Mouse (Mus musculus) kidney, adult 8-10 months (tissue): ENCODE data around the gene Tipin.
"Not testable (repeated sequence)": the region's sequence is repeated elsewhere in the genome, so short reads cannot be mapped to it uniquely, and the experiment has no call there.

Source experiments
- DNase-seq, 2 experiments: peaks; one replicate each; pipeline ENCODE4 v3.0.0; 2022

Gene Tipin

GRCm38 (mm10) chr9:64272611-64273010 is 8.8 kb upstream of the Tipin start:
- DNase-seq, result peak; percentile 24 to 72

GRCm38 (mm10) chr9:64273757-64274156 is 7.6 kb upstream of the Tipin start:
- no peak for DNase-seq

GRCm38 (mm10) chr9:64274291-64274690 is 7.1 kb upstream of the Tipin start:
- no peak for DNase-seq

- DNase-seq, result peak in 1 of 2 experiments; percentile 35
Observed at GRCm38 (mm10) chr9:64274919-64275318, 6.5 kb upstream of the Tipin start.

GRCm38 (mm10) chr9:64277706-64278105 is 3.7 kb upstream of the Tipin start:
- DNase-seq, result peak; percentile 37 to 79

GRCm38 (mm10) chr9:64278665-64279310 is 2.6 kb upstream of the Tipin start:
- no peak for DNase-seq

GRCm38 (mm10) chr9:64281781-64282178 is 399 bp downstream of the Tipin start:
- DNase-seq, result no peak

GRCm38 (mm10) chr9:64282404-64282987 is 1.1 kb downstream of the Tipin start:
- no peak for DNase-seq

- not testable (repeated sequence) for DNase-seq
Observed at GRCm38 (mm10) chr9:64303086-64303485, 21.7 kb downstream of the Tipin start.

GRCm38 (mm10) chr9:64306476-64307312 is 25.3 kb downstream of the Tipin start:
- no peak for DNase-seq

GRCm38 (mm10) chr9:64310996-64311785 is 29.8 kb downstream of the Tipin start:
- DNase-seq, result peak; percentile 21 to 57

- DNase-seq, result no peak
Observed at GRCm38 (mm10) chr9:64312128-64312527, 30.7 kb downstream of the Tipin start.

- DNase-seq, result no peak
Observed at GRCm38 (mm10) chr9:64314696-64315095, 33.3 kb downstream of the Tipin start.

- DNase-seq, result no peak
Observed at GRCm38 (mm10) chr9:64316986-64317385, 35.6 kb downstream of the Tipin start.

- no peak for DNase-seq
Observed at GRCm38 (mm10) chr9:64323976-64324375, 42.6 kb downstream of the Tipin start.

GRCm38 (mm10) chr9:64335825-64336224 is 54.4 kb downstream of the Tipin start:
- no peak for DNase-seq

GRCm38 (mm10) chr9:64339361-64339760 is 58.0 kb downstream of the Tipin start:
- peak in 1 of 2 experiments; percentile 5 for DNase-seq

- peak; percentile 62 to 70 for DNase-seq
Observed at GRCm38 (mm10) chr9:64340351-64341253, 59.2 kb downstream of the Tipin start.

GRCm38 (mm10) chr9:64341254-64341566 is 59.8 kb downstream of the Tipin start, which contains the start of gene Dis3l:
Gene Dis3l (minus strand): TSS chr9:64341288.
- DNase-seq, result no peak

GRCm38 (mm10) chr9:64341671-64342070 is 60.3 kb downstream of the Tipin start:
- DNase-seq, result no peak

- no peak for DNase-seq
Observed at GRCm38 (mm10) chr9:64343656-64344055, 62.3 kb downstream of the Tipin start.

- no peak for DNase-seq
Observed at GRCm38 (mm10) chr9:64345931-64346330, 64.5 kb downstream of the Tipin start.
